Mouse (Mus musculus): ENCODE data around the gene Fnd3c2. TPM values are rescaled to one million over a fixed set of nuclear protein-coding genes. Genes with fewer than 3 reads are reported as not detected.

Fnd3c2 gene
- polyA plus RNA-seq, 1 experiment: not detected

GRCm38 (mm10) chrX:106185706-106186105 is 69.5 kb downstream of the Fnd3c2 start:
- peak overlapping the region; percentile 44 for H3ac ChIP-seq (ENCODE audit: control insufficient read depth, insufficient read length, low read depth)
- no peak overlapping the region for H3K4me3 ChIP-seq (ENCODE audit: insufficient read depth, poor library complexity, severe bottlenecking)
- H3K79me3 ChIP-seq (ENCODE audit: low read depth): peaks cover 35% of the 10 kb centered on the region
- H3K27me3 ChIP-seq (ENCODE audit: control insufficient read depth, insufficient read depth, insufficient read length): no peaks in the 10 kb centered on the region
- TF ChIP-seq MYOG (IDR thresholded peaks at IDR 0.05; ENCODE audit: control insufficient read depth, extremely low read depth, insufficient read length) (no peak), MAX (IDR thresholded peaks at IDR 0.05) (peak; percentile 48), USF1 (IDR thresholded peaks at IDR 0.05; ENCODE audit: low read depth) (peak; percentile 89), FOSL1 (IDR thresholded peaks at IDR 0.05; ENCODE audit: insufficient read depth, low read length, poor library complexity, severe bottlenecking) (no peak), CTCF (IDR thresholded peaks at IDR 0.05; ENCODE audit: control insufficient read depth, insufficient read depth, insufficient read length) (no peak), CEBPB (IDR thresholded peaks at IDR 0.05; ENCODE audit: low read depth) (no peak), MYOD1 (IDR thresholded peaks at IDR 0.05; ENCODE audit: control insufficient read depth, insufficient read length, low read depth) (no peak)
- H3K36me3 ChIP-seq (ENCODE audit: control insufficient read depth, insufficient read depth): peaks cover 15% of the 10 kb centered on the region
- peaks cover 37% of the 10 kb centered on the region for H3K79me2 ChIP-seq (ENCODE audit: control insufficient read depth, insufficient read depth)

Other genes starting within 250 kb of the Fnd3c2 start
- gene Magt1, start 243.5 kb downstream of the Fnd3c2 start, polyA plus RNA-seq (2012; fragmentation: generic; extraction: Trizol): 12.2 TPM
- 194 TPM for gene Cox7b, start 239.7 kb downstream of the Fnd3c2 start, polyA plus RNA-seq (2012; fragmentation: generic; extraction: Trizol)
- 2.1 TPM for gene Atp7a, start 228.1 kb downstream of the Fnd3c2 start, polyA plus RNA-seq (2012; fragmentation: generic; extraction: Trizol)
- not detected for gene Tlr13, start 112.2 kb downstream of the Fnd3c2 start, polyA plus RNA-seq (2012; fragmentation: generic; extraction: Trizol)
- 880 TPM for gene Pgk1, start 68.3 kb downstream of the Fnd3c2 start, polyA plus RNA-seq (2012; fragmentation: generic; extraction: Trizol)
- 1.6 TPM for gene Taf9b, start 34.2 kb downstream of the Fnd3c2 start, polyA plus RNA-seq (2012; fragmentation: generic; extraction: Trizol)
- not detected for gene Fndc3c1, start 230.0 kb upstream of the Fnd3c2 start, polyA plus RNA-seq (2012; fragmentation: generic; extraction: Trizol)

All from C2C12 (cell line).